Mouse (Mus musculus): Measurements from ENCODE around the gene Stard13.

GRCm38 (mm10) chr5:151004216-151004755 lies 229.3 kb downstream of the Stard13 start:
- TF ChIP-seq CTCF (IDR thresholded peaks at IDR 0.05; ENCODE audit: extremely low read depth, insufficient read depth, low read length) (no peak), POLR2A (IDR thresholded peaks at IDR 0.05; ENCODE audit: extremely low read depth, insufficient read depth, low read length) (no peak)
